Comparison of ENCODE assay signal across 24 mouse cellular contexts in the genomic region with DNA sequence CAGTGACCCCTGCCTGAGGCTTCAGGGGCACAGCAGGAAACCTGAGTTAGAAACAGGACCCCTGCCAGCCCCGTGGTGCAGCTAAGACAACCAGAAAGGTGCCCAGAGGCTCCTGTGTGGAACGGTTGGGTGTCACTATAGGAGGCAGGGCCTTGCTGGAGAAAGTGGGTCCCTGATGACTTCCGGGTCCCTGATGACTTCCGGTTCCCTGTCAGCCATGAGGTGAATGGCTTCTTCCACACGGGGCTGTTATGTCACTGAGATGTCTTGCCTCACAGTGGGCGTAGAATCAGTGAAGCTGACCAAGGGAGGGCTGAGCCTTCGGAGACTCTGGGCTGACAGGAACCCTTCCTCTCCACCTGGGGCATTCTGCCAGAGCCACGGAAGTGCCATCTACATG. TPM values are rescaled to one million over a fixed set of nuclear protein-coding genes. Genes with fewer than 3 reads are reported as not detected.
A peak's percentile ranks its signal among the peaks of the same experiment; 100 is the strongest.
DNase-seq lines count a peak whose midpoint lies in the region; ATAC-seq and TF ChIP-seq lines count a peak whose summit lies in the region.
"Had no signal": no experiment of that assay in that cellular context is flagged by ENCODE, and none has a peak within 500 bp of the region (broad histone marks: within the 10 kb centered on the region; RNA-seq: fewer than 3 reads in every experiment).

No protein-coding gene starts in this region.

- H3K9me3 ChIP-seq in embryonic facial prominence, embryonic 13.5 days: no peaks in the 10 kb centered on the region
- no peaks in the 10 kb centered on the region for H3K9me3 ChIP-seq in embryonic facial prominence, embryonic 10.5 days
- H3K9me3 ChIP-seq in E14TG2a.4 (ENCODE audit: low read length): no peaks in the 10 kb centered on the region
- H3K9me3 ChIP-seq in limb, embryonic 10.5 days (replicated peaks): no peaks in the 10 kb centered on the region
- H3K9me3 ChIP-seq: forebrain, embryonic 13.5 days; forebrain, embryonic 15.5 days; G1E had no signal

- WGBS in embryonic facial prominence, embryonic 13.5 days: 85% methylated on average over 8 of the region's 8 CpGs
- 88% methylated on average over 8 of the region's 8 CpGs for WGBS in embryonic facial prominence, embryonic 10.5 days
- 91% methylated on average over 8 of the region's 8 CpGs for WGBS in limb, embryonic 10.5 days

- H3K4me1 ChIP-seq in embryonic facial prominence, embryonic 13.5 days: peaks cover 5% of the 10 kb centered on the region; the same call in 1 of the 2 replicates
- H3K4me1 ChIP-seq in embryonic facial prominence, embryonic 10.5 days: peaks cover 17% of the 10 kb centered on the region
- peaks cover 75% of the 10 kb centered on the region for H3K4me1 ChIP-seq in E14TG2a.4 (replicated peaks; ENCODE audit: low read depth, low read length)
- H3K4me1 ChIP-seq in limb, embryonic 10.5 days: peaks cover 7% of the 10 kb centered on the region

- H3K27me3 ChIP-seq in embryonic facial prominence, embryonic 13.5 days: no peaks in the 10 kb centered on the region
- H3K27me3 ChIP-seq in embryonic facial prominence, embryonic 10.5 days (replicated peaks; ENCODE audit: low read depth, poor library complexity, severe bottlenecking): no peaks in the 10 kb centered on the region
- no peaks in the 10 kb centered on the region for H3K27me3 ChIP-seq in E14TG2a.4 (ENCODE audit: insufficient read depth, low read length)
- H3K27me3 ChIP-seq in limb, embryonic 10.5 days (ENCODE audit: low read depth, poor library complexity, severe bottlenecking): no peaks in the 10 kb centered on the region
- H3K27me3 ChIP-seq: CH12.LX; forebrain, embryonic 13.5 days; forebrain, embryonic 15.5 days; Patski had no signal

- no peak for TF ChIP-seq CTCF in E14TG2a.4 (conservative IDR thresholded peaks at IDR 0.05; ENCODE audit: low read length)

- H3K36me3 ChIP-seq in embryonic facial prominence, embryonic 13.5 days: peaks cover 49% of the 10 kb centered on the region
- peaks cover 59% of the 10 kb centered on the region for H3K36me3 ChIP-seq in embryonic facial prominence, embryonic 10.5 days (replicated peaks)
- peaks cover 37% of the 10 kb centered on the region for H3K36me3 ChIP-seq in E14TG2a.4 (ENCODE audit: insufficient read depth, low read length)
- H3K36me3 ChIP-seq in limb, embryonic 10.5 days: peaks cover 50% of the 10 kb centered on the region
- H3K36me3 ChIP-seq: forebrain, embryonic 15.5 days had no signal

- peak overlapping the region; percentile 21; the same call in 1 of the 2 replicates for H3K9ac ChIP-seq in embryonic facial prominence, embryonic 13.5 days
- H3K9ac ChIP-seq: forebrain, embryonic 13.5 days; forebrain, embryonic 15.5 days; forebrain, postnatal 0 days had no signal

- H3K4me3 ChIP-seq in embryonic facial prominence, embryonic 13.5 days: no peak overlapping the region
- H3K4me3 ChIP-seq in embryonic facial prominence, embryonic 10.5 days: no peak overlapping the region
- H3K4me3 ChIP-seq in E14TG2a.4 (replicated peaks; ENCODE audit: low read length): peak overlapping the region; percentile 49
- H3K4me3 ChIP-seq in limb, embryonic 10.5 days: no peak overlapping the region
- H3K4me3 ChIP-seq: forebrain, embryonic 13.5 days; forebrain, embryonic 15.5 days had no signal

- no peak overlapping the region for H3K4me2 ChIP-seq in embryonic facial prominence, embryonic 13.5 days
- H3K4me2 ChIP-seq: forebrain, embryonic 13.5 days; forebrain, embryonic 15.5 days had no signal

- H3K27ac ChIP-seq in embryonic facial prominence, embryonic 13.5 days: no peak overlapping the region
- H3K27ac ChIP-seq in embryonic facial prominence, embryonic 10.5 days (replicated peaks): no peak overlapping the region
- H3K27ac ChIP-seq in limb, embryonic 10.5 days: peak overlapping the region; percentile 11; the same call in 1 of the 2 replicates
- H3K27ac ChIP-seq: forebrain, embryonic 13.5 days; forebrain, embryonic 15.5 days had no signal

- no peak for ATAC-seq in embryonic facial prominence, embryonic 13.5 days (ENCODE audit: insufficient number of reproducible peaks, insufficient read depth, low FRiP score, low TSS enrichment, low read depth)
- ATAC-seq: activated CD4-positive, CD25-positive, alpha-beta regulatory T cell, adult 4 months; CD4-positive, CD25-positive, alpha-beta regulatory T cell, adult 4 months; forebrain, embryonic 13.5 days; forebrain, embryonic 15.5 days; forebrain, postnatal 0 days; Patski had no signal

- DNase-seq in embryonic facial prominence, embryonic 10.5 days (ENCODE audit: low spot score): no peak
- DNase-seq in R1 (ENCODE audit: low read depth, low spot score): peak; percentile 58
- DNase-seq in limb, embryonic 10.5 days (ENCODE audit: low spot score): no peak
- no peak for DNase-seq in layer of hippocampus, postnatal 10 days (ENCODE audit: low spot score in 2 of 2)
- DNase-seq in testis, postnatal 10 days (ENCODE audit: low spot score): no peak
- DNase-seq: adrenal gland, adult 8-10 months; adrenal gland, postnatal 14 days; adrenal gland, postnatal 36 days; B cell, adult 2 months; cerebellum, adult 11-12 months; cerebellum, adult 2 months; cerebellum, adult 9-10 months; cerebellum, postnatal 10 days; cerebellum, postnatal 25 days; forebrain, postnatal 0 days had no signal

RNA-seq across cellular contexts. Expression of gene Gltp, which starts 16.2 kb away (rescaled TPM):
- polyA plus RNA-seq in embryonic facial prominence, embryonic 13.5 days (2015; fragmentation: Nextera tagmentation; extraction: Ambion mirVana): 88.4 and 94.6 TPM in 2 replicates
- polyA plus RNA-seq in embryonic facial prominence, embryonic 10.5 days (2016; fragmentation: Nextera tagmentation; extraction: Ambion mirVana): 75.1 and 79.0 TPM in 2 replicates
- 65.4 and 78.6 TPM in 2 replicates for polyA plus RNA-seq in limb, embryonic 10.5 days (2016; fragmentation: Nextera tagmentation; extraction: Ambion mirVana)
- total RNA-seq in layer of hippocampus, postnatal 10 days (2021): 10 to 100 TPM; 25.4 to 26.7 TPM

RNA-seq across cellular contexts. Expression of gene Trpv4, which starts 16.4 kb away (rescaled TPM):
- polyA plus RNA-seq in embryonic facial prominence, embryonic 13.5 days (2015; fragmentation: Nextera tagmentation; extraction: Ambion mirVana): 10.8 and 13.9 TPM in 2 replicates
- polyA plus RNA-seq in embryonic facial prominence, embryonic 10.5 days (2016; fragmentation: Nextera tagmentation; extraction: Ambion mirVana): 0.75 and 0.91 TPM in 2 replicates
- 0.31 TPM in 2 replicates for polyA plus RNA-seq in limb, embryonic 10.5 days (2016; fragmentation: Nextera tagmentation; extraction: Ambion mirVana)
- total RNA-seq in layer of hippocampus, postnatal 10 days (2021): 1 to 10 TPM; 1.0 to 2.4 TPM
- total RNA-seq: CH12.LX, G1E had no signal

RNA-seq across cellular contexts. Expression of gene Tchp, which starts 33.0 kb away (rescaled TPM):
- 19.6 and 19.8 TPM in 2 replicates for polyA plus RNA-seq in embryonic facial prominence, embryonic 13.5 days (2015; fragmentation: Nextera tagmentation; extraction: Ambion mirVana)
- polyA plus RNA-seq in embryonic facial prominence, embryonic 10.5 days (2016; fragmentation: Nextera tagmentation; extraction: Ambion mirVana): 20.7 and 22.0 TPM in 2 replicates
- polyA plus RNA-seq in limb, embryonic 10.5 days (2016; fragmentation: Nextera tagmentation; extraction: Ambion mirVana): 18.8 and 22.0 TPM in 2 replicates
- total RNA-seq in layer of hippocampus, postnatal 10 days (2021): 10 to 100 TPM; 14.1 to 15.8 TPM
